Mouse (Mus musculus): ENCODE measurements around the gene Spats2. TPM values are rescaled to one million over a fixed set of nuclear protein-coding genes. Genes with fewer than 3 reads are reported as not detected.

Gene Spats2
- polyA plus RNA-seq (2017; shearing (Covaris generic)), result 1 to 10 TPM in 1 of 2 experiments, under 1 TPM in 1; 0.36 to 1.7 TPM

GRCm38 (mm10) chr15:99125711-99126080, at the start of gene Spats2:
Gene Spats2 (plus strand): TSS chr15:99125916.

GRCm38 (mm10) chr15:99087253-99088075, 38.3 kb upstream of the Spats2 start, which contains the start of gene C1ql4:
Gene C1ql4 (minus strand): TSS chr15:99087817.

GRCm38 (mm10) chr15:99092870-99093269, 32.8 kb upstream of the Spats2 start, which contains the start of gene Dnajc22:
Gene Dnajc22 (plus strand): TSS chr15:99093170.

GRCm38 (mm10) chr15:99224208-99224911, 98.6 kb downstream of the Spats2 start, which contains the start of gene Kcnh3:
Gene Kcnh3 (plus strand): TSS chr15:99224861.

GRCm38 (mm10) chr15:99251626-99252380, 126.1 kb downstream of the Spats2 start, which contains the start of gene Mcrs1:
Gene Mcrs1 (minus strand): TSS chr15:99251961.

Other genes starting within 250 kb of the Spats2 start
- 10 to 100 TPM in 1 of 2 experiments, 1 to 10 TPM in 1; 9.6 to 12.5 TPM for gene Rhebl1, start 231.4 kb upstream of the Spats2 start, polyA plus RNA-seq (2017; shearing (Covaris generic))
- gene Dhh, start 227.4 kb upstream of the Spats2 start, polyA plus RNA-seq (2017; shearing (Covaris generic)), result under 1 TPM; 0.37 to 0.56 TPM
- 10 to 100 TPM; 53.9 to 64.4 TPM for gene Lmbr1l, start 207.7 kb upstream of the Spats2 start, polyA plus RNA-seq (2017; shearing (Covaris generic))
- 100 to 1,000 TPM; 386 to 432 TPM for gene Tuba1b, start 191.4 kb upstream of the Spats2 start, polyA plus RNA-seq (2017; shearing (Covaris generic))
- gene Gm49450, start 172.4 kb upstream of the Spats2 start, polyA plus RNA-seq (2017; shearing (Covaris generic)), result not detected
- gene Tuba1a, start 172.2 kb upstream of the Spats2 start, polyA plus RNA-seq (2017; shearing (Covaris generic)), result 100 to 1,000 TPM; 157 to 180 TPM
- 10 to 100 TPM; 50.0 to 53.5 TPM for gene Tuba1c, start 96.0 kb upstream of the Spats2 start, polyA plus RNA-seq (2017; shearing (Covaris generic))
- gene Prph, start 70.7 kb upstream of the Spats2 start, polyA plus RNA-seq (2017; shearing (Covaris generic)), result not detected
- under 1 TPM; 0.17 to 0.36 TPM for gene Troap, start 51.3 kb upstream of the Spats2 start, polyA plus RNA-seq (2017; shearing (Covaris generic))
- gene C1ql4, start 38.1 kb upstream of the Spats2 start, polyA plus RNA-seq (2017; shearing (Covaris generic)), result under 1 TPM; 0.11 to 0.95 TPM
- gene Dnajc22, start 32.7 kb upstream of the Spats2 start, polyA plus RNA-seq (2017; shearing (Covaris generic)), result 1 to 10 TPM in 1 of 2 experiments, under 1 TPM in 1; 0.10 to 1.2 TPM
- gene Kcnh3, start 98.9 kb downstream of the Spats2 start, polyA plus RNA-seq (2017; shearing (Covaris generic)), result 1 to 10 TPM in 1 of 2 experiments, under 1 TPM in 1; 0.52 to 3.8 TPM
- 10 to 100 TPM; 90.8 to 91.0 TPM for gene Mcrs1, start 126.0 kb downstream of the Spats2 start, polyA plus RNA-seq (2017; shearing (Covaris generic))
- 10 to 100 TPM; 18.7 to 19.1 TPM for gene Prpf40b, start 169.2 kb downstream of the Spats2 start, polyA plus RNA-seq (2017; shearing (Covaris generic))
- gene Fam186b, start 170.0 kb downstream of the Spats2 start, polyA plus RNA-seq (2017; shearing (Covaris generic)), result under 1 TPM; 0.18 to 0.55 TPM
- gene Fmnl3, start 244.6 kb downstream of the Spats2 start, polyA plus RNA-seq (2017; shearing (Covaris generic)), result 10 to 100 TPM; 50.8 to 74.1 TPM